Mouse (Mus musculus) heart, postnatal 4 days (tissue): ENCODE data around the gene Olfr548-ps1. TPM values are rescaled to one million over a fixed set of nuclear protein-coding genes. Genes with fewer than 3 reads are reported as not detected.

Experiments used
- DNase-seq: peaks from one replicate; pipeline ENCODE4 v3.0.0; 2021
- total RNA-seq, 2 experiments: library from RNA; stranded (reverse); gene quantifications; 2 replicates each; pipeline ENCODE4 v1.2.3; 2021

Olfr548-ps1 gene
- total RNA-seq, 2 experiments from 2014 or later = not detected

- DNase-seq = no peak
Measured at GRCm38 (mm10) chr7:102575998-102576397, 35.3 kb downstream of the Olfr548-ps1 start.

- no peak for DNase-seq
Measured at GRCm38 (mm10) chr7:102591786-102592185, 51.1 kb downstream of the Olfr548-ps1 start, which contains the start of gene Olfr551. Gene Olfr551, minus strand, starts transcription at chr7:102591886.

Other genes starting within 250 kb of the Olfr548-ps1 start
- gene Rrm1, start 99.2 kb upstream of the Olfr548-ps1 start, total RNA-seq = 100 to 1,000 TPM; 101 to 103 TPM
- not detected for gene Olfr543, start 59.2 kb upstream of the Olfr548-ps1 start, total RNA-seq
- gene Olfr544, start 52.6 kb upstream of the Olfr548-ps1 start, total RNA-seq = not detected
- not detected for gene Olfr545, start 41.3 kb upstream of the Olfr548-ps1 start, total RNA-seq
- gene Olfr547, start 6.1 kb upstream of the Olfr548-ps1 start, total RNA-seq = not detected
- gene Olfr549, start 9.0 kb downstream of the Olfr548-ps1 start, total RNA-seq = not detected
- gene Trim21, start 24.6 kb downstream of the Olfr548-ps1 start, total RNA-seq = 1 to 10 TPM; 4.4 to 4.9 TPM
- gene Olfr550, start 30.5 kb downstream of the Olfr548-ps1 start, total RNA-seq = not detected
- gene Olfr551, start 51.0 kb downstream of the Olfr548-ps1 start, total RNA-seq = not detected
- under 1 TPM in 1 of 2 experiments, not detected in 1; 0.07 TPM for gene Olfr552, start 56.9 kb downstream of the Olfr548-ps1 start, total RNA-seq
- not detected for gene Olfr553, start 77.3 kb downstream of the Olfr548-ps1 start, total RNA-seq
- gene Olfr554, start 97.5 kb downstream of the Olfr548-ps1 start, total RNA-seq = not detected
- gene Olfr555, start 117.9 kb downstream of the Olfr548-ps1 start, total RNA-seq = not detected
- not detected for gene Olfr556, start 124.0 kb downstream of the Olfr548-ps1 start, total RNA-seq
- 1 to 10 TPM; 8.3 to 9.6 TPM for gene Trim68, start 146.4 kb downstream of the Olfr548-ps1 start, total RNA-seq
- not detected for gene Olfr557, start 155.0 kb downstream of the Olfr548-ps1 start, total RNA-seq
- gene Olfr558, start 161.3 kb downstream of the Olfr548-ps1 start, total RNA-seq = 1 to 10 TPM; 2.9 to 3.1 TPM
- gene Olfr33, start 178.2 kb downstream of the Olfr548-ps1 start, total RNA-seq = not detected
- gene Olfr559, start 186.6 kb downstream of the Olfr548-ps1 start, total RNA-seq = not detected
- under 1 TPM; 0.19 to 0.23 TPM for gene Olfr560, start 218.5 kb downstream of the Olfr548-ps1 start, total RNA-seq
- gene Olfr78, start 218.6 kb downstream of the Olfr548-ps1 start, total RNA-seq = 1 to 10 TPM; 1.1 to 1.4 TPM
- gene Olfr561, start 230.3 kb downstream of the Olfr548-ps1 start, total RNA-seq = not detected